Mouse (Mus musculus) ES-E14 (cell line): Measurements from ENCODE around the gene Clpp. TPM values are rescaled to one million over a fixed set of nuclear protein-coding genes. Genes with fewer than 3 reads are reported as not detected.

ENCODE experiments used
- DNase-seq: peaks from one replicate; pipeline ENCODE4 v3.0.0-alpha.2; 2013; ENCODE audit warnings: low read depth, low spot score
- H3K27ac ChIP-seq: 2 replicates; pipeline ENCODE4 v1.5.1; 2012; ENCODE audit warnings: low read depth, mild to moderate bottlenecking, low read length, moderate library complexity, mixed read lengths; ENCODE audit not compliant: poor library complexity, insufficient read depth, severe bottlenecking
- H3K36me3 ChIP-seq: 2 replicates; pipeline ENCODE4 v1.6.1; 2012; ENCODE audit warnings: mild to moderate bottlenecking, low read length, moderate library complexity, mixed read lengths; ENCODE audit not compliant: control insufficient read depth, poor library complexity, insufficient read depth, severe bottlenecking
- H3K4me1 ChIP-seq, 2 experiments: fragments of 150-350 bp in 1 of 2; sonication (generic) in 1 of 2; 2 replicates each; pipeline ENCODE4 v1.6.1; 2012; ENCODE audit warnings: low read length in 2 of 2, mild to moderate bottlenecking in 1 of 2, mixed read lengths in 1 of 2; ENCODE audit not compliant: control insufficient read depth in 2 of 2, insufficient read depth in 2 of 2, poor library complexity in 1 of 2
- H3K4me3 ChIP-seq, 2 experiments: fragments of 150-350 bp in 1 of 2; sonication (generic) in 1 of 2; 2 replicates each; pipeline ENCODE4 v1.5.1; 2012; ENCODE audit warnings: low read length in 2 of 2, low read depth in 1 of 2, mild to moderate bottlenecking in 1 of 2, mixed read lengths in 1 of 2; ENCODE audit not compliant: insufficient read depth in 1 of 2, poor library complexity in 1 of 2, severe bottlenecking in 1 of 2
- H3K9ac ChIP-seq: 2 replicates; pipeline ENCODE4 v1.6.1; 2012; ENCODE audit warnings: low read depth, mild to moderate bottlenecking, low read length, mixed read lengths; ENCODE audit not compliant: poor library complexity, insufficient read depth, severe bottlenecking
- H3K9me3 ChIP-seq: fragments of 150-350 bp; sonication (generic); 2 replicates; pipeline ENCODE4 v1.6.1; 2012; ENCODE audit warnings: low read depth, mild to moderate bottlenecking, low read length; ENCODE audit not compliant: control insufficient read depth, insufficient read depth
- CHD2 ChIP-seq: IDR thresholded peaks from 2 replicates; pipeline ENCODE4 v1.6.1; 2014; ENCODE audit warnings: mild to moderate bottlenecking, low read depth, low read length, inconsistent platforms
- HCFC1 ChIP-seq: IDR thresholded peaks from 2 replicates; pipeline ENCODE4 v1.6.1; 2012; ENCODE audit warnings: low read length, inconsistent platforms, borderline replicate concordance; ENCODE audit not compliant: insufficient read depth
- MAFK ChIP-seq: IDR thresholded peaks from 2 replicates; pipeline ENCODE4 v1.6.1; 2014; ENCODE audit warnings: mild to moderate bottlenecking, low read depth, low read length, inconsistent platforms; ENCODE audit not compliant: insufficient read depth
- ZC3H11A ChIP-seq: IDR thresholded peaks from 2 replicates; pipeline ENCODE4 v1.6.1; 2012; ENCODE audit warnings: low read depth, mild to moderate bottlenecking, inconsistent platforms, low read length, borderline replicate concordance
- ZNF384 ChIP-seq: IDR thresholded peaks from 2 replicates; pipeline ENCODE4 v1.6.1; 2012; ENCODE audit warnings: low read depth, low read length, inconsistent platforms
- in situ Hi-C, 2 experiments: fragments of 600-800 bp; cut with MboI; formaldehyde crosslinking; loops; one replicate each; pipeline ENCODE4 v1.15.1; 2025; ENCODE audit warnings: low sequenced_read_pairs in 2 of 2, inconsistent platforms in 1 of 2; ENCODE audit not compliant: unreplicated experiment in 2 of 2
- total RNA-seq: library from RNA; depleted of rRNA; stranded (reverse); fragments of 300-350 nt; gene quantifications from 2 replicates; pipeline ENCODE4 v1.2.3, GENCODE M21; 2012

Clpp gene
- total RNA-seq, 1 experiment, result 185 TPM

GRCm38 (mm10) chr17:56969321-56969720 lies 20.8 kb upstream of the Clpp start:
- DNase-seq, result no peak
- Histone ChIP-seq H3K36me3 (no peaks in the 10 kb centered on the region), H3K27ac (no peak overlapping the region), H3K9ac (no peak overlapping the region), H3K4me1 (peaks cover 0 to 2% of the 10 kb centered on the region in 2 experiments; a peak in 1 of 4 replicates), H3K4me3 (no peak overlapping the region), H3K9me3 (no peaks in the 10 kb centered on the region)
- in situ Hi-C loops, result no loop called here
- TF ChIP-seq ZNF384 (no peak), MAFK (no peak), CHD2 (no peak), HCFC1 (no peak), ZC3H11A (no peak)

- Histone ChIP-seq H3K4me1 (peaks cover 0 to 3% of the 10 kb centered on the region in 2 experiments; a peak in 1 of 4 replicates), H3K36me3 (no peaks in the 10 kb centered on the region), H3K27ac (no peak overlapping the region), H3K9ac (no peak overlapping the region), H3K9me3 (no peaks in the 10 kb centered on the region), H3K4me3 (no peak overlapping the region)
- TF ChIP-seq ZC3H11A (no peak), CHD2 (no peak), ZNF384 (no peak), MAFK (no peak), HCFC1 (no peak)
- in situ Hi-C loops, result no loop called here
- DNase-seq, result no peak
These were observed 20.0 kb upstream of the Clpp start for GRCm38 (mm10) chr17:56970081-56970480.

DNA sequence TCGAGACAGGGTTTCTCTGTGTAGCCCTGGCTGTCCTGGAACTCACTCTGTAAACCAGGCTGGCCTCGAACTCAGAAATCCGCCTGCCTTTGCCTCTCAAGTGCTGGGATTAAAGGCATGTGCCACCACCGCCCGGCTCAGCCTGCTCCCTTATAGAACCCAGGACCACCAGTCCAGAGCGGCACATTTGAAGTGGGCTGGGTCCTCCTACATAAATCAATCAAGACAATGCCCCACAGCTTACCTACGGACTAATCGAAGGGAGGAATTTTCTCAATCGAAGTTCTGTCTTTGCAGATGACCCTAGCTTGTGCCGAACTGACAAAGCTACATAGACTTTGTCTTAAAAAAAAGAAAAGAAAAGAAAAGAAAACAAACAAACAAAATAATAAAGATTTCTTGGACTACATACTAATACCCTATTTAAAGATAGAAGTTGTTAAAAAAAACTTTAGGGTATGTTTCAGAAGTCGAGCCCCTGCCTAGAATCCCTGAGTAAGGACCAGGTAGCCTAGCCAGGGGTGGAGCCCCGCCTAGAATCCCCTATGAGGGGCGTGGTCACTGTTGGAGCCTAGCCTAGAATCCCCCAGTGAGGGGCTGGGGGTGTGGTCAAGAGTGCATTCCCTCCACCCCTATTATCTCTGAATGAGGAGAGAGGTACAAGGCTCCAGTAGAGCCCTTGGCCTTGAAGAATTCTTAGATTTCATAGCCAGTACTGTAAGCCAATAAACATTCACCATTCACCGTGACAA lies 16.0 kb upstream of the Clpp start:
- H3K27ac ChIP-seq, result no peak overlapping the region
- H3K36me3 ChIP-seq, result no peaks in the 10 kb centered on the region
- in situ Hi-C loops, result no loop called here
- H3K9ac ChIP-seq, result no peak overlapping the region
- DNase-seq, result peak; percentile 85
- no peaks in the 10 kb centered on the region for H3K9me3 ChIP-seq
- no peak for TF ChIP-seq ZC3H11A
- TF ChIP-seq MAFK, result no peak
- no peak for TF ChIP-seq CHD2
- no peak for TF ChIP-seq HCFC1
- no peak for TF ChIP-seq ZNF384
- H3K4me3 ChIP-seq, result no peak overlapping the region
- peaks cover 1 to 3% of the 10 kb centered on the region in 2 experiments; a peak in 1 of 4 replicates for H3K4me1 ChIP-seq

DNA sequence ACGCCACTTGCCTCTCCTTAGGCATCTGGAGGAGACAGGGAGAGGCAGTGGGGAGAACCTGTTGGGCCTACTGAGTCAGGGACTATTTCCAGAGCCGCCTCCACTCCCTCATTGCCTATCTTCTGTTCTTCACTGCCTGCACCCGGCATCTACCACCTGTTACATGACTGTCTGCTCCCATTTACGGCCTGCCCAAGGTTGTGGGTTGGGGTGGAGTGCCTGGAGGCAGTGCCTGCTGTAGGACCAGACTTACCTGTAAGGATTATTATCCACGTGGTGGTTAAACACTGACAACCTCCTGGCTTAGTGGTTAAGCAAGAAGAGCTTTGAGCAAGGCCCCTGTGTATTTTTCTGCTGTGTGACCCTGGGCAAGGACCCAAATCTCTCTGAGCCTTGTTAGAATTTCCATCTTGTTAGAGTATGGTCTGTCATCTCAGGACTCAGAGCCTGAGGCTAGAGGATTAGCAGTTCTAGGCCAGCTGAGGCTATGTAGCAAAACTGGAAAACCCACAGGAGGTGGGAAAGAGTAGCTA lies 15.3 kb upstream of the Clpp start:
- no peak for DNase-seq
- no peaks in the 10 kb centered on the region for H3K36me3 ChIP-seq
- peaks cover 1 to 3% of the 10 kb centered on the region in 2 experiments; a peak in 1 of 4 replicates for H3K4me1 ChIP-seq
- H3K9me3 ChIP-seq, result no peaks in the 10 kb centered on the region
- in situ Hi-C loops, result no loop called here
- TF ChIP-seq HCFC1, result no peak
- no peak for TF ChIP-seq MAFK
- no peak for TF ChIP-seq CHD2
- TF ChIP-seq ZNF384, result no peak
- TF ChIP-seq ZC3H11A, result no peak
- no peak overlapping the region for H3K9ac ChIP-seq
- no peak overlapping the region for H3K27ac ChIP-seq
- H3K4me3 ChIP-seq, result no peak overlapping the region
